Mouse (Mus musculus): ENCODE results near the gene Gpat3.
A peak's percentile ranks its signal among the peaks of the same experiment; 100 is the strongest.

The Gpat3 gene

GRCm38 (mm10) chr5:100861140-100861539 lies 15.6 kb downstream of the Gpat3 start:
- no peak for DNase-seq (ENCODE audit: low spot score)

GRCm38 (mm10) chr5:100861811-100862210 lies 16.3 kb downstream of the Gpat3 start:
- DNase-seq (ENCODE audit: low spot score) = no peak

- DNase-seq (ENCODE audit: low spot score) = no peak
Observed at GRCm38 (mm10) chr5:100863091-100863490, 17.6 kb downstream of the Gpat3 start.

GRCm38 (mm10) chr5:100864438-100864837 lies 18.9 kb downstream of the Gpat3 start:
- no peak for DNase-seq (ENCODE audit: low spot score)

GRCm38 (mm10) chr5:100866183-100866582 lies 20.7 kb downstream of the Gpat3 start:
- no peak for DNase-seq (ENCODE audit: low spot score)

GRCm38 (mm10) chr5:100869197-100869895 lies 23.8 kb downstream of the Gpat3 start:
- DNase-seq (ENCODE audit: low spot score) = no peak

- DNase-seq (ENCODE audit: low spot score) = no peak
Observed at GRCm38 (mm10) chr5:100871987-100872386, 26.5 kb downstream of the Gpat3 start.

- DNase-seq (ENCODE audit: low spot score) = no peak
Observed at GRCm38 (mm10) chr5:100874721-100875120, 29.2 kb downstream of the Gpat3 start.

GRCm38 (mm10) chr5:100875180-100875579 lies 29.7 kb downstream of the Gpat3 start:
- DNase-seq (ENCODE audit: low spot score) = no peak

GRCm38 (mm10) chr5:100877021-100877420 lies 31.5 kb downstream of the Gpat3 start:
- no peak for DNase-seq (ENCODE audit: low spot score)

GRCm38 (mm10) chr5:100885216-100885615 lies 39.7 kb downstream of the Gpat3 start:
- DNase-seq (ENCODE audit: low spot score) = no peak

GRCm38 (mm10) chr5:100886331-100886988 lies 40.9 kb downstream of the Gpat3 start:
- DNase-seq (ENCODE audit: low spot score) = no peak

GRCm38 (mm10) chr5:100896199-100896598 lies 50.7 kb downstream of the Gpat3 start:
- DNase-seq (ENCODE audit: low spot score) = no peak

- no peak for DNase-seq (ENCODE audit: low spot score)
Observed at GRCm38 (mm10) chr5:100899745-100900489, 54.4 kb downstream of the Gpat3 start.

GRCm38 (mm10) chr5:100901046-100901445 lies 55.5 kb downstream of the Gpat3 start:
- DNase-seq (ENCODE audit: low spot score) = no peak

- no peak for DNase-seq (ENCODE audit: low spot score)
Observed at GRCm38 (mm10) chr5:100908478-100908877, 63.0 kb downstream of the Gpat3 start.

- no peak for DNase-seq (ENCODE audit: low spot score)
Observed at GRCm38 (mm10) chr5:100908901-100909300, 63.4 kb downstream of the Gpat3 start.

GRCm38 (mm10) chr5:100909691-100910090 lies 64.2 kb downstream of the Gpat3 start:
- DNase-seq (ENCODE audit: low spot score) = no peak

GRCm38 (mm10) chr5:100911502-100912097 lies 66.1 kb downstream of the Gpat3 start:
- DNase-seq (ENCODE audit: low spot score) = peak; percentile 28

GRCm38 (mm10) chr5:100912366-100912765 lies 66.9 kb downstream of the Gpat3 start:
- DNase-seq (ENCODE audit: low spot score) = no peak

- no peak for DNase-seq (ENCODE audit: low spot score)
Observed at GRCm38 (mm10) chr5:100913274-100913673, 67.8 kb downstream of the Gpat3 start.

- peak; percentile 91 for DNase-seq (ENCODE audit: low spot score)
Observed at GRCm38 (mm10) chr5:100914989-100915388, 69.5 kb downstream of the Gpat3 start.

- no peak for DNase-seq (ENCODE audit: low spot score)
Observed at GRCm38 (mm10) chr5:100915411-100915810, 69.9 kb downstream of the Gpat3 start.

Data from embryo, embryonic 10 days (tissue).